Mouse (Mus musculus) CD8-positive naive resting alpha-beta T cell, adult 2 months (primary cell): ENCODE data around the gene Nfya.
"Not testable (repeated sequence)": the region's sequence is repeated elsewhere in the genome, so short reads cannot be mapped to it uniquely, and the experiment has no call there.

ENCODE experiments used
- DNase-seq, 2 experiments: peaks; one replicate each; pipeline ENCODE4 v3.0.0; 2022; ENCODE audit warnings: low read depth in 2 of 2, low spot score in 2 of 2

The Nfya gene

GRCm38 (mm10) chr17:48401710-48402109 is 8.0 kb downstream of the Nfya start:
- no peak for DNase-seq

DNA sequence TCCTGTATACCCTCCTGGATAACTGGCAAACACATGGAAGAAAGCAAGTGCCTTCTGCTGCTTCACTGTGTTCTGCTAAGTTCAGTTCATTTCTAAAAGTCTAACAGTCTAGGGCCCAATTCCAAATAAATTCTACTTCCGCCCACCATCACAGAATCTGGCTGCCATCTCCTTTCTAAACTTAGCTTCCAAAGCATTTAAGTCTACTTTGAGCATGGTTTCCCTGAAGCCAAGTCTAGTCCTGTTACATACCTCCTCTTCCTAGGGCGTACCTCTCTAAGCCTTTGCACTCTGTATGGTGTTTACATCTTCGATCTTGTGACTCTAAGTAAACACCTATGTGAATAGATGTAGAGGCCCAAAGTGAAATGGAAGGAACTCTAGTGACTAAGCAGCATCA is 17.1 kb downstream of the Nfya start:
- DNase-seq = no peak

- no peak for DNase-seq
Measured at GRCm38 (mm10) chr17:48391446-48391845, 18.3 kb downstream of the Nfya start.

- no peak for DNase-seq
Measured at GRCm38 (mm10) chr17:48389442-48389841, 20.3 kb downstream of the Nfya start.

GRCm38 (mm10) chr17:48388666-48389065 is 21.0 kb downstream of the Nfya start:
- DNase-seq = no peak

DNA sequence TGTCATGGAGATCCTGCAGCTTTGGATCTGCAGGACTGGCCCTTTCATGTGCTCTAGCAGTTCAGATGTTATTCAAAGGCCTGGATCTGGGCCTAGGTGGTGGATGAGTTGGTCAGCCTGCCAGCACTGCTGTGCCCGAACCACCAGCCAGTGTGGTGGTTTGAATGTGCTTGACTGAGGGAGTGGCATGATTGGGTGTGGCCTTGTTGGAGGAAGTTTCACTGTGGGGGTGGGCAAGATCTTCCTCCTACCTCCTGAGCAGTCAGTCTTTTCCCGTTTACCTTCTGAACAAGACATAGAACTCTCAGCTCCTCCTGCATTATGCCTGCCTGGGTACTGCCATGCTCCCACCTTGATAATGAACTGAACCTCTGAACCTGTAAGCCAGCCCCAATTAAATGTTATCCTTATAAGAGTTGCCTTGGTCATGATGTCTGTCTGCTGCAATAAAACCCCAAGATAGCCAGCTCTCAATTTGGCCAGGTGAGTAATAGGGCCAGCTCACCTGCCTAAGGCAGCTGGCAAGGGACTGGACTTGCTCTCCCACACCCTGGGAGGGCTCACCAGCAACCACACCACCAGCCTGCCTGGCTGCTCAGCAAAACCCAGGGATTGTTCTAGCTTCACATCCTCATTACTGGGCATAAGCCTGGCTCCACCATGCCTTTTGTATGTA is 23.8 kb downstream of the Nfya start:
- DNase-seq = no peak

GRCm38 (mm10) chr17:48379050-48379449 is 30.7 kb downstream of the Nfya start:
- DNase-seq = no peak

DNA sequence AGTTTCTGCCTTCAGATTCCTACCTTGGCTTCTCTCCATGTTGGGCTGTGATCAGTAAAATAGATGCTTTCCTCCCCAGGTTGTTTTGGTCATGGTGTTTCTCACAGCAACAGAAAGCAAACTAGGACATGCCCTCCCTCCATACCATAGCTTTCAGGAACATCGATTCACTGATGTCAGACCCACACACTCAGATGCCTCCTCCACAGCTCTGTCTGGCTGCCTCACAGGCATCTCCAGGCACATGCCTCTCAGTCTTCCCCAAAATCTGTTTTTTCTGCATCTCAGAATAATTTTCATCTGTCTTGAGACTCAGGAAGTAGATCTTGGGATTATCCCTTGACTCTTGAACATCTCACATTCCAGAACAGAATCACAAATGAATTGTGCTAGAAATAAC is 33.6 kb downstream of the Nfya start:
- no peak for DNase-seq

DNA sequence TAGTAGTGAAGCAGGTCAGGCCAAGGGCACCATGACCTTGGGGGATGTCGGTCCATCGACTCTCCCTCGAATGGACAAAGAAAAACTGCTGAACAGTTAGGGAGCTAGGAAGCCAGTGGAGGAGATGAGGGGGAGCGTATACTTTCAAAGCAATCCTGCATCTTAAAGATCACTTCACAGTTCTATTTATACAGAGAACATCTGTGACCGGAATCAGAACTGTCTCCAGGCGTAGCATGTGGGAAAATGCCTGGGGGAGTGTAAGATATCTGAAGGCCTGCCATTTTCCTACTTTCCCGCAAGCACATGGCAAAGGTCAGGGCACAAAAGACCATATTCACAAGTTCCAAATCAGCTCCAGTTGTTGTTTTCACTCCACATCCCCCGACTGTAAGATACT is 36.7 kb downstream of the Nfya start:
- DNase-seq = no peak

DNA sequence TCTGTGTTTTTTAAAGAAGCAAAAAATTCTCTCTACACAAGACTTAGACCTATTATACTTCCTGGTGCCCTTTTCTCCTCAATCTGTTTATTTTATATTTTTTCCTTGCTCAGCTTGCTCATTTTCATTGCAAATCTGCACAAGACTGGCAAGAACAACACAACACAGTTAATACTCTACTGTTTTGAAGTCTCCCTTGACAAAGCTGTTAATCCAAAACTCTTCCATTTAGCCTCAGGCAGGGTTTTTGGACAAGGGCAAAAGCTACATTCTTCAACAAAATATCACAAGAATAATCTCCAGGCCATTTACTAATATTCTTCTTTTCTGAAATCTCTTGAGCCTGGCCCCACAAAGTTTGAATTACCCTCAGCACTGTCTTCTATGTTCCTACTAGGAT is 38.1 kb downstream of the Nfya start:
- DNase-seq = no peak

DNA sequence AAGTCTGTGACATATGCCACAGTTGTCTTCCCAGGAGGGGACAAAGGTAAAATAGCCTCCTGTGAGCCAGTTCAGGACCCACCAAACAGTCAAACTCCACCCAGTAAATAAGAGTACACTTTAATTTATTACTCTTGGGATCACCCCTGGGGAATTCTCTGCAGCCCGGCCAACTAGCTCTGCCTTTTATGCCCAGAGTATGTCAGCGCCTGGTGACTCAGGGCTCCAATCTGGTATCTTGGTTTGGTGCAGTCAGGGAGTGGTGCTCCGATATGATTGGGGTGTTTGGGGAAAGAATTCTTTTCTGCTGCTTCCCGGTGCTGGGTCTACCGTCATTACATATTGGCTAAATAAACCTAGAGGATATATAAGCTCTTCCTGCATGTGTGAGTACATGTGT is 42.9 kb downstream of the Nfya start:
- no peak for DNase-seq

DNA sequence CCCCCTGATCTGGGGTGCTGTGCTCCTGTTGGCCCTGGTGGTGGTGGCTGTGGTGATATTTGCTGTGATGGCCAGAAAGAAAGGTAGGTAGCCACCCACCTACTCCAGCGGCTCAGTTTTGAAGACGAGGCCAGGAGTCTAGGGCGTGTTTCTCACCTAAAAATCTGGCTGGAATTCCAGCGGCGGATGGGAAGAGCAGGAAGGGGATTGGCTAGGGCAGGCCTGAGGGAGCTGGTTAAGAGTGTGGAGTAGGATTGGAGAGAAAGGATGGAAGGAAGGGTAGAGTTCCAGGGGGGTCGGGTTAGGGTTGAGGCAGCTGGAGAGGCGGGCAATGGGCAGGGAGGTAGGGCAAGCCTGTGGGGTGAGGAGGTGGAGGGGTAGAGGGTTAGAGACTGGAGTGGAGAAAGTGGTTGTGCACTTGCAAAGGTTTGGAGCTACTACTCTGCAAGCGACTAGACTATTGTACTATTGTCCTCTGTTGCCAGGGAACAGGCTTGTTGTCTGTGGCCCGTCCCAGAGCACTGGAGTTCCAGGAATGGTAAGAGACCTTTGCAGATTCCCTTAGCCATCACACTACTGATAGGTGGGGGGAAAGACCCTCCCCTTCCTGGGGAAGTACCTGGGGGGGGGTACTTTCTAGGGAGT is 44.1 kb downstream of the Nfya start:
- DNase-seq = no peak

- no peak for DNase-seq
Measured at GRCm38 (mm10) chr17:48363421-48363965, 46.2 kb downstream of the Nfya start.

DNA sequence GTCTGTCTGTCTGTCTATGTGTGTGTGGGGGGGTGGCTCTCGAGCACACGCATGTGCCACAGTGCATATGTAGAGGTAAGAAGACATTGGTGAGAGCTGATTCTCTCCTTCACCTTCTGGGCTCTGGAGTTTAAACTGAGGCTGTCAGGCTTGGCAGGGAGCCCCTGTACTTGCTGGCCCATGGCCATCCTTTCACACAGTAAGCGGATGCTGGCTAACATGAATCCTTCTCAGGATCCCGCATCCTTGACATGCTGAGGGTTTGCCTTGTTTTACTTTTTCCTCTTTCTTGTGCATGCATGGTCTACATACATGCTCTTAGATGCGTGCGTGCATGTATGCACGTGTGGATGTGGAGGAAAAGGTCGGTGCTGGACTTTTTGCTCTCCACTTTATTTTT is 46.7 kb downstream of the Nfya start:
- no peak for DNase-seq

- no peak for DNase-seq
Measured at GRCm38 (mm10) chr17:48362346-48362745, 47.4 kb downstream of the Nfya start.

- no peak for DNase-seq
Measured at GRCm38 (mm10) chr17:48360462-48360861, 49.2 kb downstream of the Nfya start.

GRCm38 (mm10) chr17:48359616-48360015 is 50.1 kb downstream of the Nfya start, which contains the start of gene Treml1:
Treml1 (plus strand) TSS chr17:48359916.
- no peak for DNase-seq

DNA sequence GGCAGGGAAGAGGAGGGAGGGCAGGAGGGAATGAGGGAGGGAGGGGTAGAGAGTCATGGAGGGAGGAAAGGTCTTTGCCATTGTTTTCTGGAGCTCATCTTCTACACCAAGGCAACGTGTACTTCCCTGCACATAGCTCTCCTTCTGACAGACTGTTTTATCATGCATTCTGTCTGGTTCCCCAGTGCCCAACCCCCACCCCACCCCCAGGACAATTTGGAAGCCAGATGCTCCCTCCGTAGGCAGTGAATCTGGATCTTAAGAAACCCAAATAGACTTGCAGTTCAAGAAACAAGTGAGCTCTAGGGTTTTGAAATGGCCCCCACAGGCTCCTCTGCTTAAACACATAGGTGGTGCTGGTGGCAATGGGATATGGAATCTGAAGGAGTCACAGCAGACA is 51.8 kb downstream of the Nfya start:
- DNase-seq = no peak

DNA sequence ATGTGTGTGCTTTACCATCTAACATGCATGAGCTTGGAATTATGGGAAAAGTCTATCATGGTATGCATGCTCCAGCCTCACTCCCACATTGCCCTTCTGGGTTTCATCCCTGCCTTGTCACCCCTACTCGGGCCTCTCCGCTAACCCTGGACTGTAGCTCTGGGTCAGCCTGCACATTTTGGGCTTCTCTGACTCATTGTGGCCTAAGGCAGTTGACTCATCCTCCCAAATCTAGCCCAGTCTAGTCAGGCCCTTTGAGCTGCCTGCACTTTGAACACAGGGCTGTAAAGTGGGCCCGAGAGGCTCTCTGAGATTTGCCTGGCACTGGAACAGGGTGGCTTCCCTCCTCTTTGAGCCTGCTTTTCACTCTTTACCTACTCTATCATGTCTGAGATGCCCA is 53.9 kb downstream of the Nfya start:
- no peak for DNase-seq

GRCm38 (mm10) chr17:48352976-48353375 is 56.7 kb downstream of the Nfya start:
- DNase-seq = not testable (repeated sequence)

DNA sequence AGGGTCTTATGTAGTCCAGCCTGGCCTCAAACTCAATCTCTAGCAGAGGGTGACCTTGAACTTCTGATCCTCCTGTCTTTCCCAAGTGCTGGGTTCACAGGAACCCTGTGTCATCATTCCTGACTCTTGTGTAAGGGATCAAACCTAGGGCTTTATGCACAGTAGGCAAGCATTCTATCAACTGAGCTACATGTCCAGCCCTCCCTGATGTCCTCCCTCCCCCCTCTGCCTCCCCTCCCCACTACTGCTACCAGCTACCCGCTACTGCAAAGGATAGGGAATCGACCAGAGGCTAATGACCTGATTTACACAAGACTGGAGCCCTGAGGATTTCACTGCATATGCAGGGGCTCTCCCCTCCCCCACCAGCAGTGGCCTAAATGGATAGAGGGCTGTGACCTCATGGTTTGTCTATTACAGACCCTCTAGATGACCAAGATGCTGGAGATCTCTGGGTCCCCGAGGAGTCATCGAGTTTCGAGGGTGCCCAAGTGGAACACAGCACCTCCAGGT is 59.0 kb downstream of the Nfya start:
- no peak for DNase-seq

DNA sequence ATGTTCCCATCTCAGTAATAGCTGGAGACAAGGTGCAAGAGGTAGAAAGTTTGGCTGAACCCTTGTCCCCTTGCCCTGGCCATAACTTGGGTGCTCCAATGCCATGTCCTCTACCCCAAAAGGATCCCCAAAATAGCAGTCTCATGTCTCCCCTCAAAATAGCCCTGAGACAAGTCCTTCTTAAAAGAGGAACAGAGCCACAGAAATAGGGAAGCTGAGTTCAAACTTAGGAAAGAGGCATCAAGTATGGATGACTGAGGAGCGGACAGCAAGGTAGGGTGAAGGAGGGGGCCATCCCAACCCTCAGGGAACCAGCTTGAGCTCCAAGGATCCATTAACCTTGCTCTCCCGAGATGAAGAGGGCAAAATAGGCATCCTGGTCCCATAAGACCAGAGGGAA is 62.4 kb downstream of the Nfya start:
- DNase-seq = no peak

DNA sequence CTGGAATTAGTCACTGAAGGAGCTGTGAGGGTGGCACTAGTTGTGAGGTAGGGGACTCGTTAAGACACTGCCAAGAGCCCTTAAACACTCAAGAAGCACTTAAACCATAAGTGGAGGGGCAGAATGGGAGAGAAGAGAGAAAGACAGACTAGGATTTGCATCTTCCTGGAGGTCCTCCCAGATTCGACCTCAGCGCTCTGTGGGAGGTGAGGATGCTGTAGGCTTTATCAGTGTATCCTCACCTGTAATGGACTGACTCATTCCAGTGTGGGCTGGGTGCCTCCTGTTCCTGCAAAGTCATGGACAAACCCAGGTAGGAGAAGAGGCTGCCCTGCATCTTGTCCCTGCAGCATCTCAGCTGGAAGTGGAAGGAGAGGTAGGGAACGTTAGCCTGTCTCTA is 62.9 kb downstream of the Nfya start:
- DNase-seq = no peak
